In genomic region chr2:178565368-178565818, GRCm38 (mm10) we compare ENCODE assay signal across 10 mouse cellular contexts.
A peak's percentile ranks its signal among the peaks of the same experiment; 100 is the strongest.
DNase-seq lines count a peak whose midpoint lies in the region; ATAC-seq lines count a peak whose summit lies in the region.
"Had no signal": no experiment of that assay in that cellular context is flagged by ENCODE, and none has a peak within 500 bp of the region (broad histone marks: within the 10 kb centered on the region; RNA-seq: fewer than 3 reads in every experiment).

No protein-coding gene starts in this region.

- no peaks in the 10 kb centered on the region for H3K9me3 ChIP-seq in heart, embryonic 11.5 days (replicated peaks; ENCODE audit: control insufficient read depth, low read length)
- H3K9me3 ChIP-seq in hindbrain, embryonic 12.5 days (replicated peaks), result no peaks in the 10 kb centered on the region
- H3K9me3 ChIP-seq: intestine, embryonic 15.5 days had no signal

- no peak for ATAC-seq in heart, embryonic 11.5 days (replicated peaks; ENCODE audit: insufficient number of reproducible peaks, low FRiP score, low TSS enrichment)
- ATAC-seq in hindbrain, embryonic 12.5 days (ENCODE audit: low FRiP score), result no peak
- ATAC-seq: intestine, embryonic 15.5 days had no signal

- no peaks in the 10 kb centered on the region for H3K36me3 ChIP-seq in heart, embryonic 11.5 days (ENCODE audit: control insufficient read depth, insufficient read depth, low read length)
- no peaks in the 10 kb centered on the region for H3K36me3 ChIP-seq in hindbrain, embryonic 12.5 days
- H3K36me3 ChIP-seq: intestine, embryonic 15.5 days had no signal

- H3K4me1 ChIP-seq in heart, embryonic 11.5 days (ENCODE audit: control insufficient read depth, insufficient read depth, low read length), result peaks cover 7% of the 10 kb centered on the region
- H3K4me1 ChIP-seq in hindbrain, embryonic 12.5 days, result 0 out of 2 replicates have a peak, but pooled peaks cover 7% of the 10 kb centered on the region
- H3K4me1 ChIP-seq: intestine, embryonic 15.5 days had no signal

- H3K9ac ChIP-seq in heart, embryonic 11.5 days (ENCODE audit: low read depth, low read length), result no peak overlapping the region
- no peak overlapping the region for H3K9ac ChIP-seq in hindbrain, embryonic 12.5 days
- H3K9ac ChIP-seq: intestine, embryonic 15.5 days had no signal

- no peak overlapping the region for H3K4me3 ChIP-seq in heart, embryonic 11.5 days (ENCODE audit: low read depth, low read length)
- no peak overlapping the region for H3K4me3 ChIP-seq in hindbrain, embryonic 12.5 days
- H3K4me3 ChIP-seq: intestine, embryonic 15.5 days; megakaryocyte, embryonic 14.5 days had no signal

- 36% methylated on average over 8 of the region's 8 CpGs for WGBS in heart, embryonic 11.5 days (ENCODE audit: insufficient replicate concordance)
- WGBS in hindbrain, embryonic 12.5 days, result 80% methylated on average over 8 of the region's 8 CpGs

- no peak overlapping the region for H3K4me2 ChIP-seq in heart, embryonic 11.5 days
- H3K4me2 ChIP-seq in hindbrain, embryonic 12.5 days (replicated peaks), result no peak overlapping the region
- H3K4me2 ChIP-seq: intestine, embryonic 15.5 days had no signal

- H3K27me3 ChIP-seq in heart, embryonic 11.5 days (ENCODE audit: control insufficient read depth, insufficient read depth, low read length), result no peaks in the 10 kb centered on the region
- H3K27me3 ChIP-seq in hindbrain, embryonic 12.5 days, result 0 out of 2 replicates have a peak, but pooled peaks cover 3% of the 10 kb centered on the region
- H3K27me3 ChIP-seq: intestine, embryonic 15.5 days had no signal

- no peak for DNase-seq in heart, adult 9 months (ENCODE audit: low spot score in 2 of 2)
- DNase-seq in spleen, postnatal 36 days (ENCODE audit: low spot score in 2 of 2), result peak; percentile 28 to 41
- no peak for DNase-seq in spleen, postnatal 10 days (ENCODE audit: low spot score in 2 of 2)
- DNase-seq in left cerebral cortex, adult 8-10 months (ENCODE audit: low spot score in 2 of 2), result peak; percentile 44 to 85
- peak; percentile 41 for DNase-seq in right cerebral cortex, postnatal 4 days
- no peak for DNase-seq in adrenal gland, adult (ENCODE audit: inconsistent age in 2 of 2, low spot score in 1 of 2)

- peak overlapping the region; percentile 25; the same call in 1 of the 2 replicates for H3K27ac ChIP-seq in heart, embryonic 11.5 days (ENCODE audit: low read depth, low read length)
- no peak overlapping the region for H3K27ac ChIP-seq in hindbrain, embryonic 12.5 days
- H3K27ac ChIP-seq: intestine, embryonic 15.5 days had no signal

Comparison
In these comparisons a context has a peak if more than half of its experiments do, and no peak if none do; other contexts are left out.
1. DNase-seq: peak in spleen, postnatal 36 days (2 of 2), left cerebral cortex, adult 8-10 months (2 of 2) and right cerebral cortex, postnatal 4 days (single experiment); none in heart, adult 9 months (0 of 2), spleen, postnatal 10 days (0 of 2) and adrenal gland, adult (0 of 2).